Mouse (Mus musculus) forebrain, embryonic 16.5 days (tissue): ENCODE measurements at regions not wholly inside any gene's neighbourhood (a gene's known extent, or its start where the extent isn't known, plus 50 kb on each side); places are given as distances from the start of the nearest gene placed in this dataset.

ENCODE experiments used
- ATAC-seq: fragments of 200-750 bp; cut with Nextera tagmentation; 2 replicates; pipeline ENCODE4 v1.8.0; 2017; ENCODE audit warnings: mild to moderate bottlenecking, moderate library complexity
- H3K27ac ChIP-seq: fragments of 300-500 bp; sonication (generic); 2 replicates; pipeline ENCODE4 v1.5.1; 2014; ENCODE audit warnings: low read length, control low read depth
- H3K27me3 ChIP-seq: fragments of 300-500 bp; sonication (generic); replicated peaks from 2 replicates; pipeline ENCODE4 v1.6.1; 2014; ENCODE audit warnings: low read length; ENCODE audit not compliant: control insufficient read depth, insufficient read depth
- H3K36me3 ChIP-seq: fragments of 300-500 bp; sonication (generic); 2 replicates; pipeline ENCODE4 v1.6.1; 2014; ENCODE audit not compliant: control insufficient read depth, insufficient read depth
- H3K4me1 ChIP-seq: fragments of 300-500 bp; sonication (generic); replicated peaks from 2 replicates; pipeline ENCODE4 v1.6.1; 2014; ENCODE audit warnings: low read length; ENCODE audit not compliant: control insufficient read depth, insufficient read depth
- H3K4me2 ChIP-seq: fragments of 300-500 bp; sonication (generic); 2 replicates; pipeline ENCODE4 v1.6.1; 2014; ENCODE audit warnings: mild to moderate bottlenecking, low read length, control low read depth
- H3K4me3 ChIP-seq: fragments of 300-500 bp; sonication (generic); replicated peaks from 2 replicates; pipeline ENCODE4 v1.5.1; 2014; ENCODE audit warnings: mild to moderate bottlenecking, low read length, control low read depth
- H3K9ac ChIP-seq: fragments of 300-500 bp; sonication (generic); replicated peaks from 2 replicates; pipeline ENCODE4 v1.6.1; 2014; ENCODE audit warnings: low read depth, low read length, control low read depth
- H3K9me3 ChIP-seq: fragments of 300-500 bp; sonication (generic); 2 replicates; pipeline ENCODE4 v1.6.1; 2016; ENCODE audit warnings: low read length; ENCODE audit not compliant: control insufficient read depth
- whole genome bisulfite sequencing: fragments of 180-500 bp; shearing (Covaris S2); extraction: QIAGEN DNeasy Blood & Tissue Kit; methylation state at CpG from one replicate; pipeline ENCODE4 v1.1.7; 2014; 5-methylcytosine and 5-hydroxymethylcytosine counted together

DNA sequence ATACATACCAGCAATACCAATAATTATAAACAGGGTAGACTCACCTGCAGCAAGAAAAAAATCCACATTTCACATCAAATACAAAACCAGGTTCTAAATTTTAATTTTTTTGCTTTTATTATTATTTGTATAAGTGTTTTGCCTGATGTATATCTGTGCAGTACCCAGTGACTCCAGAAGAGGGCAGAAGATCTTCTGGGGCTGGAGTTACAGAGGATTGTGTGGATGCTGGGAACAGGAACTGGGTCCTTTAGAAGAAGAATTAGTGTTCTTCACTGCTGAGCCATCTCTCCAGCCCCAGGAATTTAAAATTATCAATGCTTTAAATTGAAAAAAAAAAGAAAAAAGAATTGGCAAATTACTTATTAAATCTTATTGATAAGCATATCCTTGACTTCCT is 71.7 kb upstream of the Ccdc39 start:
- H3K27ac ChIP-seq = no peak overlapping the region
- H3K4me1 ChIP-seq = no peaks in the 10 kb centered on the region
- H3K4me3 ChIP-seq = no peak overlapping the region
- no peaks in the 10 kb centered on the region for H3K36me3 ChIP-seq
- no peak overlapping the region for H3K4me2 ChIP-seq
- no peaks in the 10 kb centered on the region for H3K9me3 ChIP-seq
- H3K27me3 ChIP-seq = peaks cover 3% of the 10 kb centered on the region; the same call in 1 of the 2 replicates
- no peak for ATAC-seq
- no peak overlapping the region for H3K9ac ChIP-seq

DNA sequence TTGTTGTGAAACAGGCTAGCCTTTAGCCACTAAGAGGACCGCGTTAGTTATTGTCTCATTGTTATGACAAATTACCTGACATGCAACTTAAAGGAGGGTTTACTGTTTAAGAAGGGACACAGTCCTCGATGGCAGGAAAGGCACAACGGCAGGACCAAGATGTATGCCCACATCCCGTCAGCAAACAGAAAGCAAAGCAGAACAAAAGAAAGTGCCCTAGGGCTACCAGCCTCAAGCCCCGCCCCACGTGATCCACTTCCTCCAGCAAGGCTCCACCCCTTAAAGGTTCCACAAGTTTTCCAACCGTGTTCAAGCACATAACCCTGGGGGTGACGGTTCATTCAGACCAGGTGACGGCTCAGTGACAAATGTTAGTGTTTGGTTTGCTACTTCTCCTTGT is 72.2 kb upstream of the Ccdc39 start:
- no peak overlapping the region for H3K9ac ChIP-seq
- H3K4me1 ChIP-seq = no peaks in the 10 kb centered on the region
- peaks cover 3% of the 10 kb centered on the region; the same call in 1 of the 2 replicates for H3K27me3 ChIP-seq
- H3K4me2 ChIP-seq = no peak overlapping the region
- H3K4me3 ChIP-seq = no peak overlapping the region
- 82% methylated on average over 10 of the region's 10 CpGs for WGBS
- ATAC-seq = no peak
- no peaks in the 10 kb centered on the region for H3K36me3 ChIP-seq
- no peak overlapping the region for H3K27ac ChIP-seq
- no peaks in the 10 kb centered on the region for H3K9me3 ChIP-seq

DNA sequence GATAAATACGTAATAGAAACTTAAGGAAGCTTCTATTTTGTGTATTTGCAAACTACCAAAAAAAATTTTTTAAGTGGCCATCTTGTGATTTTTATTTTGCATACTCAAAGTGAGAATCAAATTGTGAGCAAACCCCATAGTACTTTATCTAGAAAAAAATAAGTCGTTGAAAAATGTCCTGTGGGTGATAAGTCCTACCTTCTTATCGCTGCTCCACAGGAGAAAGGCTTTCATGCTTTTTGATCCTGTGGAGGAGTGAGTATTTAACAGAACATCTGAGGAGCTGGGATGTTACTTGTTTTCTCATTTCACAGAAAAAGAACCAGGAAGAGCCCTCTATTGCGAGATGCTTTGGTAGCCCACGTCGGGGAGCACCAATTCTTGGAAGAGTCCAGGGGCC is 72.7 kb upstream of the Ccdc39 start:
- Histone ChIP-seq H3K9me3 (no peaks in the 10 kb centered on the region), H3K4me2 (no peak overlapping the region), H3K27ac (no peak overlapping the region), H3K4me1 (no peaks in the 10 kb centered on the region), H3K9ac (no peak overlapping the region), H3K27me3 (peaks cover 3% of the 10 kb centered on the region; the same call in 1 of the 2 replicates), H3K4me3 (no peak overlapping the region), H3K36me3 (no peaks in the 10 kb centered on the region)
- no peak for ATAC-seq
- 95% methylated on average over 6 of the region's 6 CpGs for WGBS

DNA sequence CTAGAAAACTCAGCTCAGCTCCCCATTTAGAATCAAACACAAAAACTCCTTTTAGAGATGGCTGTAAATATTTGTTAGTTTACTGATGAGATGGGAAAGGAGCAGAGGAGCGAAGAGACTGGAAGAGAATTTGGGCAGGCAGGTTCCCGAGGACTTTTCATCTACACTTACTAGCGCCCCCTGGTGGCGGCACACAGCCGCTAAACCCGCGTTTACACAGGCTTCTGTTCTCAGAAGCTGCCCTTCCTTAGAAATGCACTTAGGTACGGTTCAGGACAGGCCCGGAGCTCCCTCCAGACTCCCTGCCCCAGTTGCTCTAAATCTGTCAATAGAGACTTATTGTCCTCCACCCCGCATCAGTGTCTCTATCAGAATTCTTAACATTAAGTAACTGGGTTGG is 74.7 kb upstream of the Ccdc39 start:
- Histone ChIP-seq H3K4me3 (no peak overlapping the region), H3K4me1 (no peaks in the 10 kb centered on the region), H3K9ac (no peak overlapping the region), H3K9me3 (no peaks in the 10 kb centered on the region), H3K27ac (no peak overlapping the region), H3K27me3 (no peaks in the 10 kb centered on the region), H3K4me2 (no peak overlapping the region), H3K36me3 (no peaks in the 10 kb centered on the region)
- peak; percentile 65 for ATAC-seq
- WGBS = 6% methylated on average over 10 of the region's 10 CpGs

DNA sequence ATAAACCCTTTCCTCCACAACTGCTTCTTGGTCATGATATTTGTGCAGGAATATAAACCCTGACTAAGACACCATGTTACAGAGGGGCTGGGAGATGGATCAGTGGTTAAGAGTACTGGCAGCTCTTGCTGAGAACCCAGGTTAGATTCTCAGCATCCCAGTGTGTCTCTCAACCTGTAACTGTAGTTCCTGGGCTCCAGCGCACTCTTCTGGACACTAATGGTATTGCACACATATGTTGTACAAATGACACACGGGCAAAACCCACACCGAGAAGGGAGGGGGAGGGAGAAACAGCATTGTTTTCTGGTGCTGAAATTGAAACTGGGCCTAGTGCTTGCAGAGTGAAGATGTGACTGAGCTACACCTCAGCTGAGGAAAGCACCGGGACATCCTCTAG is 81.0 kb upstream of the Ccdc39 start:
- Histone ChIP-seq H3K36me3 (no peaks in the 10 kb centered on the region), H3K27ac (no peak overlapping the region), H3K27me3 (no peaks in the 10 kb centered on the region), H3K4me2 (no peak overlapping the region), H3K4me3 (no peak overlapping the region), H3K9me3 (no peaks in the 10 kb centered on the region), H3K9ac (no peak overlapping the region), H3K4me1 (no peaks in the 10 kb centered on the region)
- ATAC-seq = no peak
- 89% methylated on average over 4 of the region's 4 CpGs for WGBS

DNA sequence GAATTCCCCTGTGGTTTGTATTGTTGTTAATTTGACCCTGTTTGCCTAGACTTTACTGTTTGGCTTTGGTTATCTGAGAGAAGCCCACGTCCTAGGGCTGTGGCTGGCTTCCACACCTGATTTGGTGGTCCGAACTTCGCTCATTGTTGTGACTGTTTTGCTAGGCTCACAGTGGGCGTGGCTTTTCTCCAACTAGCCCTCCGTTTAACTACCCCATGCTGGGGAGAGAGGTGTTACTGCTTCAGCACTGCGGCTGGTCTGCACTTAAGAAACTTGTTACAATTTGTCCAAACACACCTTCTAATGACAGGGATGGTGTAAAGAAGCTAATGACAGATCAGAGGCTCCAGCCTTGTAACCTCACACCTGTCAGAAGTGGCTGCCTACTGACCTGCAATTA is 64.7 kb upstream of the Fxr1 start:
- Histone ChIP-seq H3K4me2 (no peak overlapping the region), H3K27me3 (peaks cover 12% of the 10 kb centered on the region), H3K27ac (no peak overlapping the region), H3K36me3 (no peaks in the 10 kb centered on the region), H3K9me3 (no peaks in the 10 kb centered on the region), H3K4me1 (peaks cover 5% of the 10 kb centered on the region), H3K9ac (no peak overlapping the region), H3K4me3 (no peak overlapping the region)
- WGBS = 4% methylated on average over 6 of the region's 6 CpGs
- ATAC-seq = no peak

DNA sequence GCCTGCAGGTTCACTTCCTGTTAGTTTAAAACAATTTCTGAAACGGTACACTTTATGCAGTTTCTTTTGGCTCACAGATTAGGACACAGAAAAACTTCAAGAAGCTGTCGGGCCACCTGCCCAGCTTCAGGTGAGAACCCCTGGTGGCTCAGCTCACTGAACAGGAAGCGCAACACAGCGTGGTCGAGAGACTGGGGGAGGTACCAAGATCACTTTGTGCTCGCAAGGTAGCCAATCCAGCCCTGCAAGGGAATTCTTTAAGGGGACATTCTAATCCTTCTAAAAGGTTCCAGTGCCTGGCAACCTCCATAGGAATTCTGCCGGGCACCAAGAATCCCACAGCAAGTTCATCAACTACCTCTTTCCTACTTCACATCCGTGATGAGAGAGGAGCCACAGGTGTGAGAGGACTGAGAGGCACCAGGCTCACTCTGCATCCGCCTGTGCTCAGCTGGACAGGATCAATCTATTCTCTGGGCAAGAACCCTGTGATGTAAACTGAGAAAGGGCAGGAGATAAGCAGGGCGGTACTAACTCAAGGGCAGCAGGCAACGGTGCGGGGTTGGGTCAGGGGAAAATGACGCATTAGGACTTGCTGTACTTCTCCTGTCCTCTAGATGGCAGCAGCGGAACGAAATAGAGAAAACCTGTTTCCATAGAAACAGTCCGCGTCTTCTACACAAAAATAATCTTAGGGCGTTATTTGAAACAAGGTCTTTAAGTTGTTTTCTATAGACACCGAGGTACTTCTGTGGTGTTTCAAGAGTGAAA is 63.7 kb upstream of the Fxr1 start:
- no peaks in the 10 kb centered on the region for H3K9me3 ChIP-seq
- peaks cover 12% of the 10 kb centered on the region for H3K27me3 ChIP-seq
- 2% methylated on average over 19 of the region's 19 CpGs for WGBS
- H3K4me3 ChIP-seq = peak overlapping the region; percentile 25
- peak overlapping the region; percentile 53 for H3K4me2 ChIP-seq
- H3K36me3 ChIP-seq = no peaks in the 10 kb centered on the region
- peaks cover 5% of the 10 kb centered on the region for H3K4me1 ChIP-seq
- peak; percentile 73 for ATAC-seq
- no peak overlapping the region for H3K27ac ChIP-seq
- 0 out of 2 replicates have a peak overlapping the region, but pooled peaks have one; percentile 36 for H3K9ac ChIP-seq

DNA sequence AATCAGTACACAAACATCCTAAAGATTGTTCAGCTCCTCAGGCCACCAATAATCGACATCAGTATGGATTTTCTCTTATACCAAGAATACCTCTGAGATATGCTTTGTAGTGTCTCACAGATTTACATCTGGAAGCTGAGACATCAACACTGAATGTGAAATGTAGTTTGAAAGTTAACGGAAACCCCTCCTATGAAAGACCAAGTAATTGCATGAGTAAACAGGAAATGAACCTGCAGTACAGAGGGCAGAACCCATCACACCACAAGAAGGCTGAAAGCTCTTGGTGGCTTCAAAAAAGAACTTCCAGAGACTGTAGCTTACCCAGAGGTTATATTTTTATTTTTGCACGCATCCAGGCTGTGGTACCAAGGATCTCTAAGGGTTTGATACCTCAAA is 63.1 kb upstream of the Fxr1 start:
- peak; percentile 36; the same call in 1 of the 2 replicates for ATAC-seq
- no peak overlapping the region for H3K27ac ChIP-seq
- H3K27me3 ChIP-seq = peaks cover 12% of the 10 kb centered on the region
- peaks cover 5% of the 10 kb centered on the region for H3K4me1 ChIP-seq
- WGBS = 53% methylated on average over 3 of the region's 3 CpGs
- H3K9ac ChIP-seq = no peak overlapping the region
- no peak overlapping the region; the same call in 1 of the 2 replicates for H3K4me3 ChIP-seq
- H3K4me2 ChIP-seq = peak overlapping the region; percentile 53
- H3K36me3 ChIP-seq = no peaks in the 10 kb centered on the region
- no peaks in the 10 kb centered on the region for H3K9me3 ChIP-seq

DNA sequence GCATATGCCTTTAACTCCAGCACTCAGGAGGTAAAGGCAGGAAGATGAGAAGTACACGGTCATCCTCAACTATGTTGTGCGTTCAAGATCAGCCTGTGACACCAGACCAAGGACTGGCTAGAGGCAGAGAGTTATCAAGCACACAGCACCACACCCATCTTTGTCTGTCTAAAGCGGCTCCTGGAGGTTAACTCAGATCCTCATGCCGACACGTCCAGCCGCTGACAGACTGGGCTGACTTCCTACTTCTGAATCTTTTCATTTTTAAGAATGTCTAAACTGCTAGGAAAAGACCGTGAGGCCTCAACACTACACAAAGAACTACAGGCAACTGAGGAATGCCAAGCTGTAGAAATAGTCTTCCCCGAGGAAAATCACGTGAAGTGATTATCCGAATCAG is 62.1 kb upstream of the Fxr1 start:
- H3K4me2 ChIP-seq = no peak overlapping the region
- H3K9me3 ChIP-seq = no peaks in the 10 kb centered on the region
- ATAC-seq = no peak
- no peak overlapping the region for H3K27ac ChIP-seq
- peaks cover 12% of the 10 kb centered on the region for H3K27me3 ChIP-seq
- no peak overlapping the region for H3K4me3 ChIP-seq
- peaks cover 5% of the 10 kb centered on the region for H3K4me1 ChIP-seq
- WGBS = 88% methylated on average over 10 of the region's 10 CpGs
- H3K36me3 ChIP-seq = no peaks in the 10 kb centered on the region
- no peak overlapping the region for H3K9ac ChIP-seq

DNA sequence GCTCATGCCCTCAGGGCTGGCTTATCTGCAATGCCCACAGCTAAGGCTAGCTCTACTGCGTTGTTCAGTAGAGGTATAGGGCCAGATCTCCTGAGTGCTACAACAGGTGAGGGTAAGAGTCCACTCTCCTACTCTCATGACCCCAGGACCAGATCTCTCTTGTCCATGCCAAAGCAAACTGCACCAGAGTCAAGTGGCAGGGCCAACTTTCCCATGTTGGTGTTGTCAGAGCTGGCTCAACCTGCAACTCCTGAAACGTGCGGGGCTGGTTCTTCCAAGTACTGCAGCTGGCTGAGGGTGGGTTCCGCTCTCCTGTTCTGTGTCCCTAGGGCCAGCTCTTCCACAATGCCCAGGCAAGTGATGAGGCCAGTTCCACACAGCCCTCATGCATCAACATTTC is 61.5 kb upstream of the Fxr1 start:
- 87% methylated on average over 4 of the region's 4 CpGs for WGBS
- H3K9ac ChIP-seq = no peak overlapping the region
- no peak overlapping the region for H3K27ac ChIP-seq
- H3K9me3 ChIP-seq = no peaks in the 10 kb centered on the region
- no peaks in the 10 kb centered on the region for H3K36me3 ChIP-seq
- no peak overlapping the region for H3K4me2 ChIP-seq
- no peak overlapping the region for H3K4me3 ChIP-seq
- H3K27me3 ChIP-seq = peaks cover 12% of the 10 kb centered on the region
- H3K4me1 ChIP-seq = peaks cover 5% of the 10 kb centered on the region
- ATAC-seq = no peak
